Comparison of ENCODE assay signal across 34 mouse cellular contexts in the genomic region with DNA sequence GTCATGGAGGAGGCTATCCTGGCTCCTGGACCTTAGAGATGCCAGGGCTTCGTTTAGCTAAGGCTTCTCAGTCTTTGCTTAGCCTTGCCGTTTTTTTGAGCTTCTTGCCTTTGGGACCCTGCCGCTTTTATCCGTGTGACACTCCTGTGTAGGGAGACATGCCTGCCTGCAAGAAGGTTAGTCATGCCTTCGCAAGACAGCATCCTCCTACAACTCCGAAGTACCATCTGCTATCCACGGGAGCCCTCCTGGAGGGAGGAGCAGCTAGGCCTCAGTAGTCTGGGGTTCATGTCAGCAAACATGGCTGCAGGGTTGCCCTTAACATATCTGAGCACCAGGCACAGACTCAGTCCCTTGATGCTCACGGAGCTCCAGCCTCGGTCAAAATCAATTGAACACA.
"Had no signal": no experiment of that assay in that cellular context is flagged by ENCODE, and none has a peak within 500 bp of the region (broad histone marks: within the 10 kb centered on the region; RNA-seq: fewer than 3 reads in every experiment).

No protein-coding gene starts in this region.

- H3K9me3 ChIP-seq: heart, embryonic 12.5 days; heart, embryonic 13.5 days; heart, embryonic 15.5 days; hindbrain, embryonic 10.5 days; hindbrain, embryonic 12.5 days; hindbrain, embryonic 13.5 days; hindbrain, embryonic 15.5 days; intestine, embryonic 15.5 days; kidney, embryonic 15.5 days had no signal

- H3K4me3 ChIP-seq: heart, embryonic 12.5 days; heart, embryonic 13.5 days; heart, embryonic 15.5 days; hindbrain, embryonic 10.5 days; hindbrain, embryonic 12.5 days; hindbrain, embryonic 13.5 days; hindbrain, embryonic 15.5 days; intestine, embryonic 15.5 days; kidney, embryonic 15.5 days; layer of hippocampus, adult 2 months; left cerebral cortex, adult 2 months had no signal

- ATAC-seq: hindbrain, embryonic 16.5 days; hindbrain, postnatal 0 days; inflammation-experienced regulatory T-cells, adult 6 months; intestine, embryonic 15.5 days; intestine, embryonic 16.5 days; intestine, postnatal 0 days had no signal

- H3K9ac ChIP-seq: heart, embryonic 12.5 days; heart, embryonic 13.5 days; heart, embryonic 15.5 days; hindbrain, embryonic 12.5 days; hindbrain, embryonic 13.5 days; hindbrain, embryonic 14.5 days; hindbrain, embryonic 15.5 days; intestine, embryonic 15.5 days; kidney, embryonic 15.5 days had no signal

- DNase-seq: heart, postnatal 10 days; heart, postnatal 14 days; heart, postnatal 36 days; heart, postnatal 4 days; kidney, adult 11 months; kidney, adult 18-20 months; kidney, adult 2 months; kidney, adult 8-10 months; kidney, adult 9 months; kidney, postnatal 10 days; kidney, postnatal 14 days; kidney, postnatal 25 days; kidney, postnatal 36 days; kidney, postnatal 4 days; layer of hippocampus, adult 9-11 months; layer of hippocampus, postnatal 36 days had no signal

- H3K4me1 ChIP-seq: intestine, embryonic 15.5 days had no signal

- H3K27me3 ChIP-seq: heart, embryonic 12.5 days; heart, embryonic 15.5 days; intestine, embryonic 15.5 days had no signal

- H3K4me2 ChIP-seq: heart, embryonic 12.5 days; heart, embryonic 13.5 days; heart, embryonic 15.5 days; hindbrain, embryonic 12.5 days; hindbrain, embryonic 13.5 days; hindbrain, embryonic 14.5 days; hindbrain, embryonic 15.5 days; intestine, embryonic 15.5 days; kidney, embryonic 15.5 days had no signal

- H3K27ac ChIP-seq: heart, embryonic 13.5 days; heart, embryonic 15.5 days; hindbrain, embryonic 10.5 days; hindbrain, embryonic 12.5 days; hindbrain, embryonic 13.5 days; hindbrain, embryonic 14.5 days; hindbrain, embryonic 15.5 days; hindbrain, postnatal 0 days; intestine, embryonic 15.5 days; kidney, embryonic 15.5 days; kidney, postnatal 0 days; layer of hippocampus, adult 2 months; left cerebral cortex, adult 2 months had no signal

- H3K36me3 ChIP-seq: heart, embryonic 15.5 days; hindbrain, embryonic 10.5 days; hindbrain, embryonic 12.5 days; hindbrain, embryonic 13.5 days; hindbrain, embryonic 15.5 days; intestine, embryonic 15.5 days; kidney, embryonic 15.5 days had no signal
